Mouse (Mus musculus) gonadal fat pad, adult 2 months (tissue): Measurements from ENCODE around the gene Ogn. TPM values are rescaled to one million over a fixed set of nuclear protein-coding genes. Genes with fewer than 3 reads are reported as not detected.

ENCODE experiments used
- DNase-seq: peaks from one replicate; pipeline ENCODE4 v3.0.0-alpha.2; 2012; ENCODE audit warnings: low read depth
- polyA plus RNA-seq: library from polyadenylated mRNA; depleted of rRNA; stranded (reverse); fragments of >200 nt; gene quantifications from 2 replicates; pipeline ENCODE4 v1.2.3, GENCODE M21; 2012; rRNA removed

Ogn gene
- polyA plus RNA-seq, 1 experiment = 30.5 TPM

- DNase-seq = no peak
Observed at GRCm38 (mm10) chr13:49644731-49645529, 37.1 kb downstream of the Ogn start.

- no peak for DNase-seq
Observed at GRCm38 (mm10) chr13:49646019-49646418, 38.2 kb downstream of the Ogn start.

DNA sequence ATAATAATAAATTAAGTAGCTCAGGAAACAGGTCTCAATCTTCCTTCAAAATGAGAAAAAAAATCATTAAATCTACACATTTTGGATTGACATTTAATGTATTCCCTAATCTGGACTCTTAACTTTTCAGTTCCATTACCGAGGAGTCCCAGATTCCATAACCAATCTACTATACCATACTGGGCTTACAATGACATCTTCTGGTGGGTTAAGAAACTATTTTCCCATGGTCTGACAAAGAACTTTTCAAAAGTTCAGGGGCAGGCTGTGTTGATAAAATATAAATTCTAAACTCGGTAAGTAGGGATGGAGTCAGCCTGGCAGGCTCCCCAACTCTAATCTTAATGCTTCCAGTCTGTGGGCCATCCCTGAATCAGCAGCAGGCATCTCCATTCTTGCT lies 43.3 kb downstream of the Ogn start:
- no peak for DNase-seq

DNA sequence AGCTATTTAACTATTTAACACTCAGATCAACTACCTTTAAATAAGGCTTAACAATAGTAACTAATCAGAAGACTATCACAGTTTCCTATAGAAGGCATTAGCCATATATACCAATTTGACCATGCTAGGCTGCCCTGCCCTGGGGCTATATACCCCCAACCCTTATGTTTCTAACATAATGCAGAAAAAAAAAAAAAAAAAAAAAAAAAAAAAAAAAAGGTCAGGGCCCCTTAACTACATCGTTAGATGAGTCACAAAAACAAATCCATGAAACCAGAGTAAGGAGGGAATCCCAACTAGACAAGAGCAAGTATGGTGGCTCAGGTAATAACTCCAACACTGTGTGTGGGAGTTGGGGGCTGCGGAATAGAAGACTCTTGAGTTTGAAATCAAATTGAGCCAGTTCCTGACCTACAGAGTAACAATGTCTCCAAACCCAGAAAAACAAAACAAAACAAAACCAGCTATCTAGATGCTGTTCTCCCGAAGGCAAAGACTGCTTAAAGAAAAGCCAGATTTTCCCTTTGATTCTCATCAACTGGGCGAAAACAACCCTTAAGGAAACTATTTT lies 44.0 kb downstream of the Ogn start:
- no peak for DNase-seq

- DNase-seq = peak; percentile 79
Observed at GRCm38 (mm10) chr13:49652481-49653179, 44.8 kb downstream of the Ogn start, which contains the start of the genes Cenpp and Nol8. Gene Cenpp, minus strand, starts transcription at chr13:49652785. Gene Nol8, plus strand, starts transcription at chr13:49653078.

GRCm38 (mm10) chr13:49653180-49653541 lies 45.3 kb downstream of the Ogn start:
- no peak for DNase-seq

Other genes starting within 250 kb of the Ogn start
- gene Ippk, start 186.8 kb upstream of the Ogn start, polyA plus RNA-seq = 11.0 and 13.2 TPM in 2 replicates
- not detected in 2 replicates for gene Tes3-ps, start 114.7 kb upstream of the Ogn start, polyA plus RNA-seq
- gene Ecm2, start 103.2 kb upstream of the Ogn start, polyA plus RNA-seq = 3.9 and 4.3 TPM in 2 replicates
- 4.6 and 5.0 TPM in 2 replicates for gene Aspn, start 63.6 kb upstream of the Ogn start, polyA plus RNA-seq
- 0.93 and 1.2 TPM in 2 replicates for gene Omd, start 25.6 kb upstream of the Ogn start, polyA plus RNA-seq
- gene Cenpp, start 44.7 kb downstream of the Ogn start, polyA plus RNA-seq = 0.24 and 0.34 TPM in 2 replicates
- 2.1 and 2.5 TPM in 2 replicates for gene Nol8, start 45.0 kb downstream of the Ogn start, polyA plus RNA-seq
- 19.0 and 22.2 TPM in 2 replicates for gene Iars, start 74.1 kb downstream of the Ogn start, polyA plus RNA-seq
- gene Gm30302, start 191.0 kb downstream of the Ogn start, polyA plus RNA-seq = 0.03 and 0.04 TPM in 2 replicates